Mouse (Mus musculus) testis, postnatal 14 days (tissue): ENCODE data around the gene Sox18.

ENCODE experiments used
- DNase-seq: peaks from one replicate; pipeline ENCODE4 v3.0.0; 2021; ENCODE audit warnings: low spot score

The Sox18 gene

GRCm38 (mm10) chr2:181671326-181671725, at the start of gene Sox18:
TSS of gene Sox18 (minus strand) at chr2:181671640.
- no peak for DNase-seq

GRCm38 (mm10) chr2:181721200-181721599, 49.8 kb upstream of the Sox18 start:
- DNase-seq, result no peak

DNA sequence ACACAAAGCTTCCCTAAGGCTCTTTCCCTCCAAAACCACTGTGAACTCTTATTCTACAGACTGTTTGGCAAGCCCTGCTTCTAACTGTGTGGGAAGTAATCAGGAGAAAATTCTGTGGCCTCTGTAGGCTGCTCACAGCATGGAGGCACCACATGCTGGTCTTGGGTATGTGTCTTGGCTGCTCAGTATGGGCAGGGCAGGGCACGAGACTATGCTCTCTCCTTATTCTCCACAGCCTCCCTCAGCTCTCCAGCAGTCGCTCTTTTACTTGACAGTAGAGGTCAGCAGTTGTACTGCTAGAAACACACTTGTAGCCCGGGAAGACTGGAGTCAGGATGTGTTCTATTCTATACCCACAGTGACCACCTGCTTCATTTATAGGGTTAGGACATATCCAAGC, 48.6 kb upstream of the Sox18 start:
- DNase-seq, result no peak

DNA sequence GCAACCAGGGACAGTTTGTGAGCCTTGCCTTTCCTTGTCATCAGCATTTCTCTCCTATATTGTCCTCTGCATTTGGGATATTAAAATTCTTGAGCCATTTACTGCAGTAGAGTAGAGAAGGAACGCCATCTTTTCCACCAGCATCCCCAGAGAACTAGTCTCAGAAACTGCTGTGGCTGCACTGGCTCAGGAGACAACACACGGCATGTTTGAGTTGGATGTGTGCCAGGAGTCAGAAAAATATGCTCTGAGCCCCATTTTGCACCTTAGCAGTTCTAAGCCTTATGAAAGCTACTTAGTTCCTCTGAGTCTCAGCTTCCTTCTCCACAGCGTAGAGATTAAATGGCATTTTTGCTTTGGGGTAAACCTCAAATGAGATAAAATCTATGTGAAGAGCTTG, 45.6 kb upstream of the Sox18 start:
- DNase-seq, result no peak

DNA sequence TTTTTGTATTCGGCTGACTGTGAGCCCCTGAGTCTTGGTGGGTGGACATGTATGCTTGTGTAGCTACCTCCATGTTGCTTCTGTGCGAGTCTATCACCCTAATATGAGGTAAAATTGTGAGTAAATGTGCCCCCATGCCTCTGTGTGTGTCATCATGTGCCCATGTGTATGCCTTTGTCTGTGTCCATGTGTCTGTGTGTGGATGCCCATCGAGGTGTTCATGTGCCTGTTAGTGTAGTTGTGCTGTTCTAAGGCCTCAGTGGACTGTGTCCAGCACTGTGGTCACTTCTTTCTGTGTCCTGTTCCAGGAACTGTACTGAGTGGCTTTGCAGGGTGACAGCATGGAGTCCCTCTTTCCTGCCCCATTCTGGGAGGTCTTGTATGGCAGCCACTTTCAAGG, 43.9 kb upstream of the Sox18 start:
- DNase-seq, result no peak

DNA sequence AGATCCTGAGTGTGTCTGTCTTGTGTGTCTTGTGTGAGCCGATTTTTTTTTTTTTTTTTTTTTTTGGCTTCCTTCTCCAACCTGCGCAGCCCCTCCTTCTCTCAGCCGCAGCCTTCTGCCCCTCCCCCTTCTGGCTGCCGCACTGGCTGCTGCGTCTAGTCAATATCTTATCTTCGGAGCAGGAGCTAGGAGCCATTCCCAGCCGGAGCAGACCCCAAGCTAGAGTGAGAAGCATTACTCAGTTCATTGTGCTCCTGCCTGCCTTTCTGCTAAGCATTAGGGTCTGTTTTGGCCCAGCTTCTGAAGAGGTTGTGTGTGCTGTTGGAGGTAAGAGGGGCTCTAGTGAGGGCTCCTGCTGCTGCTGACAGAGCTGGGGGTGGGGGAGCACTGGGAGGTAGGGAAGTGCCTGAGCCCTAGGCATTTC, 43.5 kb upstream of the Sox18 start, which contains the start of gene Oprl1:
Oprl1 (plus strand) TSS at position 114 of the 424 bp plus-strand sequence.
- no peak for DNase-seq

- DNase-seq, result no peak
These were observed 42.3 kb upstream of the Sox18 start for GRCm38 (mm10) chr2:181713749-181714148.

- no peak for DNase-seq
These were observed 35.2 kb upstream of the Sox18 start for GRCm38 (mm10) chr2:181706668-181707067.

DNA sequence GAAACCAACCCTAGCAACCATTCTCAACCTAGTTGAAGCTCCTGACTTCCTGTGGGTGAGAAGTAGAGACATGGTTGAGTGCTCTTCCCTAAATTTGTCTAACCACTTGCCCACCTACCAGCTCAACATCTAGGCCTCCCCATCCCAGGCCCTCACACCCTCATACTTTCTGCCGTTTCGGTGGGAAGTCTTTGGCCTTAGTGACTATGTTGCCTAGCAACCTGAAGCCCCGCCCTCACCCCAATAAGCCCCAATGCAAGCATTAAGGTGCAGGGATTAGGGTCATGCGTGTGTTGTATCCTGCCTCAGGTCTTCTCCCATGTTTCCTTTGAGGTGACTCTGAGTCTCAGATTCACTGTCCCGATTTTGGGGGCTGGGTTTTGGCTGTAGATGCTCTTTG, 26.8 kb upstream of the Sox18 start, which contains the start of gene Lkaaear1:
Lkaaear1 (minus strand) TSS at position 202 of the 400 bp plus-strand sequence.
- DNase-seq, result no peak

- no peak for DNase-seq
These were observed 25.5 kb upstream of the Sox18 start for GRCm38 (mm10) chr2:181696801-181697420.

DNA sequence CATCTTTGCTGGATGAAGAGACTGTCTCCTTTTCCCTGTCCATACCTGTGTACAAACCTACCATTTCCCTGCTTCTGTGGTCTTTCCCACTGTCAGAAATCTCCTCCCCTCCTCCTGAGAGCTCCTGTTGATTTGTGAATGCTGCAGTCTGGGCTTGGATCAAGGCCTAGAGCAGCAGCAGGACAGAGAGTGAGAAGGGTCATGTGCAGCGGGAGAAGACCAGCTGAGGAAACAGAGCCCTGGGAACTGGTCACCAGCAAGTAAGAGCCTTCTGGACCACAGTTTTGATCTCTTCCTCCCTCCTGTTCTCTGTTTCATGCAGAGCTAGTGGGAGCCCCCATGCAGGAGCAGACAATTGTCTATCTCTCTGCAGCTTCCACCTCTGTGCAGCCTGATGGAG, 24.3 kb upstream of the Sox18 start:
- DNase-seq, result no peak

- no peak for DNase-seq
These were observed 23.1 kb upstream of the Sox18 start for GRCm38 (mm10) chr2:181694581-181694980.

DNA sequence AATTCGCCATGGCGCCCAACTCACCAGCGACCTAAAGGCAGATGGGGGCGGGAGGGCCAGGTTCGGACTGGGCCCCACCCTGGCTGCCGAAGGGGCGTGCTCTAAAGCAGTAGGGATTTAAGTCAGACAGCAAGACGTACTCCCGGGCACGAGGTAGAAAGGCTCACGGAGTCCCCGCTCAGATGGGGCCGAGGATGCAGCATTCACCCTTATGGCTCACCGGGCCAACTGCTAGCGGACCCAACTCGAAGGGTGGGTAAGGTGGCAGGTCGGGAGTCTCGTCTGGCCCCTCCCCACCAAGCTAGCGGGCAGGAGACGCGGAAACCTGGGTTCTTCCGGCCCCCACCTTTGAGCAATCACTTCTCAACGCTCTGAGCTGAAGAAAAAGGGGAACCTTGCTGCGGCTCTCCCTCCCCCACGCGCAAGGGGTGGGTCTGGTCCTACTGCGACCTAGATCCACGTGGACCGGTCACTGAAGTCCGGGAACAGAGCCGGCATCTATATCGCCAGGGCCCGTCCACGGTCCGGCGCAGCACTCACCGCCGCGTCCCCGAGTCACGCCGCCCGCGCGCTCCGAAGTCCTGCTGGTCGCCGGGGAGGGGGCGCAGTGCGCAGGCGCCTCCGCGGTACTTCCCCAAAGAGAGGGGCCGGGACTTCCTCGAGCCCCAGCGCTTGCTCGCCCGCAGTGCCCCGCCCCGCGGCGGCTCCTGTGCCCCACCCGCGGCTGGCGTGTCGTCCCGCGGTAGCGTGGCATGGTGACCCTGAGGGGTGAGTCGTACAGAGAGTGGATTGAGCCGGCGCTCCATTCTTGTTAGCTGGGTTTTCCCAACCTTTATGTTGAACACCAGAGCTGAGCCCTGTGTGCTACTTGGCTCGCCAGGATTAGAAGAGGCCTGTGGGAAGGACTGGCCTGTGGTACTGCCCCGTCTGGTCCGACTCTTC, 22.2 kb upstream of the Sox18 start, which contains the start of gene Rgs19:
Rgs19 (minus strand) TSS at position 639 of the 942 bp plus-strand sequence.
- DNase-seq, result peak; percentile 82

- no peak for DNase-seq
These were observed 20.9 kb upstream of the Sox18 start for GRCm38 (mm10) chr2:181692304-181692703.

- no peak for DNase-seq
These were observed 20.1 kb upstream of the Sox18 start for GRCm38 (mm10) chr2:181691571-181691970.

DNA sequence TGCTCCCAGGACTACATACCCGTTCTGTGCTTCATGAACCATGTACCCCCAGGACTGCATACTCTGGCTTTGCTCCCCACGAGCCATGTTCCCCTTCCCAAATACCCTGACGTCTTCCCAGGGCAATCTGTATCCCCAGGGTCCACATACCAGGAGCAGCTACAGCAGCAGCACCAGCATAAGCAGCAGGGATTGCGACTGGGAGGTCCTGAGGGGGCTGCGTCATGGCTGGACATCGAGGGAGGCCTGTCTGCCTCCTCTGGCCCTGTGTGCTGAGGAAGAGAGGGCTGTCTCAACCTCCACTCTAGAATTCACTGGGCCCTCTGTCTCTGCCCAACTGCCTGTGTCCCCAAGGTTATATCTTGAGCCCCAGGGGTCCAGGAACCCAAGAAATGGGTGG, 19.6 kb upstream of the Sox18 start:
- peak; percentile 61 for DNase-seq

- DNase-seq, result no peak
These were observed 18.2 kb upstream of the Sox18 start for GRCm38 (mm10) chr2:181689466-181690160.

DNA sequence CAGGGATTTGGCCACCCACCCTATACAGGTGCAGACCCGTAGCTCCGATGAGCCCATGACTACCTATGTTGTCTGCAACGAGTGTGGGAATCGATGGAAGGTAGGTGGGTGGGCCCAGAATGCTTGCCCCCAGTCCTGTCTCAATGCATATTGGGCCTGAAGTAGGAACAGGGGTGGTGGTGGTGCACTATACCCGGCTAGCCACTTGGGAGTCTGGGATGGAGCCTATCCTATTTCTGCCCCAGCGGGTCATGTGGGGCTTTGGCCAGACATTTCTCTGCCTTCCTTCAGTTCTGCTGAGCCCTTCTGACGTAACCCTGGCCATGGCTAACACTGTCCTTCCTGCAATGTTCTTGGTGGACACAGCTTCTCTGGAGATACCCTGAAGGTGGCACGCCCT, 16.1 kb upstream of the Sox18 start:
- DNase-seq, result no peak

GRCm38 (mm10) chr2:181685686-181686085, 14.2 kb upstream of the Sox18 start:
- no peak for DNase-seq

DNA sequence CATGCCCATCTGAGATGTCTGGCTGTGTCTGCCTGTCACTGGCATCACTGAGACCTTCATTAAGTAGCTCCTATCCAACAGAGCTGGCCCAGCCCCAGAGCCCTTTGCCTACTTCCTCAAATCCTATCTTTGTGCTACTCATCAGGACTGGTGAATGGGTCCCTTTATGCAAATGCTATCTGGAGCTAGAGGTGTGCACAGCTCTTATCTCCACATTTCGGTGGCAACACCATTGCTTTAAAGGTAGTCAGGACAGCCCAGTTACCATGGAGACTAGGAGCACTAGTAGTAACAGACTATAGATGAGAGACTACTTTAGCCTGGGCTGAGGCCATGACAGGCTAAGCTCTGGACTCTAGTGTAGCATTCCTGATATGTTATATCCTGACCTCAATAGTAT, 13.3 kb upstream of the Sox18 start:
- DNase-seq, result no peak

DNA sequence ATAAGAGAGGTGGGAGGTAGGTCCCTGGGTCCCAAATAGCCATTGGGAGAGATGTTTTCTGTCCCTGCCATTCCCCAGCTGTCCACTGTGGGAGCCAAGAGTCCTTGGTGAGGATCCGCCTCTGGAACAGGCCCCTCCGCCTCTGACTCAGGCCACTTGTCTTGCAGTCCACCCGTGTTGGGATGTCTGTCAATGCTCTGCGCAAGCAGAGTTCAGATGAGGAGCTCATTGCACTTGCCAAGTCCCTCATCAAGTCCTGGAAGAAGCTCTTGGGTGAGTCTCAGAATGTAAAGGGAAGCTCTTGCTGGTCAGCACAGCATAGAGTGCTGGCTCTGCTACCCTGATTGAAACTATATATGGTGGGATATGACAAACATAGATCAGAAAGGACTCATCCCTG, 11.9 kb upstream of the Sox18 start:
- no peak for DNase-seq

DNA sequence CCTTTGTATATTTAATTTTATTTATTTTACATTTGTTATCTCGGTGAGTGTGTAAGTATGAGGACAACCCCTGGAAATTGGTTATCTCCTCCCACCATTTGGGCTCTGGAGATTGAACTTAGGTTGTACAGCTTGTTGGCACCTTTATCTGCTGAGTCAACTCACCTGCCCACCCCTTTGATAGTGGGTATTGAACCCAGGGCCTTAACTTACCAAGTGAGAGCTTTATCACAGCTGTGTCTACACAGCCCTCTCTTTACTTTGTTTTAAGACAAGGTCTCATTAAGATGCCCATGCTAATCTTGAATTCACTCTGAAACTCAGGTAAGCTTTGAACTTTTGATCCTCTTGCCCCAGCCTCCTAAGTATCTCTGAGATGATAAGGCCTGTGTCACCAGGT, 10.5 kb upstream of the Sox18 start:
- DNase-seq, result no peak

DNA sequence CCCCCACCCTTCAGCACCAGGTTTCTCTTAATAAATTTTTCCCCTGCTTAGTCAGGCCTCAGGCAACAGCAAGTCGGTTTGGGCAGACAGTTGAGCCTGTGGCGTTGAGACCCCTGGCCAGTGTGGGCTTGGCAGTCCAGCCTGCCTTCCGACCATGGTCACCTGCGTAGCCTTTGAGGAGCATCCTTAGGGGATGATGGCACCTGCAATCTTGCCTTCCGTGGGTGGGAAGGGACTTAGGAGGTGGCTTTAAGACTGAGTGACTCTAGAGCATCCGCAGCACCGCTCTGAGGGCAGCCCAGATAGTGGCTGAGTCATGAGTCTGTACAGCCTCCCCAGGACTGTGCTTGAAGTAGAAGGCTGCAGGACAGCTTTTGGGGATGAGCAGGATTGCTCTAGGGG, 9.3 kb upstream of the Sox18 start:
- no peak for DNase-seq
